Mouse (Mus musculus): Measurements from ENCODE around the gene Ranbp6. TPM values are rescaled to one million over a fixed set of nuclear protein-coding genes. Genes with fewer than 3 reads are reported as not detected.

Gene Ranbp6
- total RNA-seq (2015), result 10.9 and 11.7 TPM in 2 replicates
- 18.8 and 23.4 TPM in 2 replicates for total RNA-seq (2017)

DNA sequence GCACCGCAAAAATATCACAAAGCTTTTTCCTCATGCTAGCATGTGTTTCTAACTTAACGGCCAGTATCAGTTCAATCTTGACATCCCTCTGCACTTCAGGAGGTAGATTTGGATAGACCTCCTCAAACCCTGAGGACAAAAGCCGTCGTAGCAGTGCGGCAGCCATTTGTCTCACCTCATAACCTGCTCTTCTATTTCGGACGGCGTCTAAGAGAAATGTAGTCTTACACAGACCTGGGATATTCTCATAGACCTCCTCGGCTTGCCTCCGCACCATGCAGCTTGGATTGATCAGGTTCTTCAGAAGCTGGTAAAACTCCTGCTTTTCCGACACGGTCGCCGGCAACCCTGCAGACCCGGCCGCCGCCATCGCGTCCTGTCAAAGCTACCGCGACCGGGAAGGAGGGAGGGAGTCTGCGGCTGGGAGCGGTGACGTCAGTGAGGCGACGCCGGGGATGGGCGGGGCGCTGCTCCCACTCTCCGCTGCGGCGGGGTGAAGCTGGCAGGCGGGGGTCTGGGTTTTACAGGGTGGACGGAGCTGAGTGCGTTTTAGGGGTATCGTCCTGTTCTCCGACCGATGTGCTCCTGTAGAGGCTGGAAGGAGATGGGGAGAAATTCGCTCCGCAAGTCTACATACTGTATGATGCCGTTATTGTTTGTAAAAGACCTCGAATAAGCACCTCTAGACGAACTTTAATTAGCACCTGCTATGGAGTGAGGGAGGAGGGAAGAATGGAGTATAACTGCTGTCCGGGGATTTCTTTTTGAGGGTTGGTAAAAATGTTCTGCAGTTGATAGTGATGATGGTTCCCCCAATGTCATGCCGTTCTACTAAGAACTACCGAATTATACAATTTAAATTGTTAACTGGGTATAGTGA is at the start of gene Ranbp6:
Ranbp6 (minus strand) TSS at position 394 of the 880 bp plus-strand sequence.
- ATAC-seq (replicated peaks; ENCODE audit: poor library complexity), result peak; percentile 100

- ATAC-seq (replicated peaks; ENCODE audit: poor library complexity), result no peak
Measured at GRCm38 (mm10) chr19:29860816-29861215, 48.0 kb upstream of the Ranbp6 start.

- no peak for ATAC-seq (replicated peaks; ENCODE audit: poor library complexity)
Measured at GRCm38 (mm10) chr19:29857267-29857666, 44.5 kb upstream of the Ranbp6 start.

DNA sequence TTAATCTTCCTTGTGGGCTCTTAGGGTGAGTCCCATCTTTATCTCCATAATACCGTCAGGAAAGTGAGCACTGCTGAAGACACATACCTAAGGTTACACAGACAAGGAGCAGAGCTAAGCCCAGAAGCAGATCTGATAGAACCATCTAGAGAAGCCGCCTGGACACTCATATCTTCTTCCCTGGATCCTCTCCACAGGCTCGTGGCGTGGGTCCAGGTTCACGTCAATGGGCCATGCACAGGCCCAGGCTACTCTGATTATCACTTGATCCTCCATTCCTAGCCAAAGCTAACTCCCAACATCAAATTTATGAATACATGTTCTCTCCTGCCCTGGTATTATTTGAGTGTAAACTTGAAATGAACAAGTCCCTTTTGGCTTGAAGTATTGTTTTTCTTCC is 40.9 kb upstream of the Ranbp6 start:
- no peak for ATAC-seq (replicated peaks; ENCODE audit: poor library complexity)

DNA sequence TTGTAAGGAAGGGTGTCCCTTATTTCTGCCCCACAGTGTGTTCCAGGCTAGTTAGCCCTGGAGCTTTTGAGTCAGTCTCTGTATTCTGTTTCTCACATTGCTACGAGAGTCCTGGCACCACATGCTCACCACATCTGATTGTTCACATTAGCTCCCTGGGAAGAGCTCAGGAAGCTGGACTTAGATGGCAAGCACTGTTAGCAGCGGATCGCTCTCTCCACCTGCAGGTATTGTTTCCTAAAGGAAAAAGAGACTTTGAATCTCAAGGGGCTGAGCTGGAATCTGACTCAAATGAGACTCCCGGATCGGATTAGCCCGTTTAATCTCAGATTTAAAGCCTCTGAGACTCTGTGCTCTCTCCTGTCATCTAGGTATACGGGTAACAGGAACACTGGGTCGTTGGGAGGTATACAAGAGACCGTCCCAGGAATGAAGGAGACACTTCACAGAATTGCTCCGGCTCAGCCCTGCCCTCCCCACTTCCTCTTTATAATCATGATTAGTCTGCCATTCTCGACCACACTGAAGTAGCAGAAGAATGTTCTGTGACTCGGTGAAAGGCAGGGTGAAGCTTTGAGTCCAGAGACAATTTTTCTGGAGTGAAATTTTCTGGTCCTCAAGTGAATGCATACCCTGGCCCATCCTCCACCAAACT is 38.4 kb upstream of the Ranbp6 start:
- peak; percentile 46; the same call in 1 of the 2 replicates for ATAC-seq (replicated peaks; ENCODE audit: poor library complexity)

- ATAC-seq (replicated peaks; ENCODE audit: poor library complexity), result peak; percentile 65
Measured at GRCm38 (mm10) chr19:29849924-29850551, 37.3 kb upstream of the Ranbp6 start.

DNA sequence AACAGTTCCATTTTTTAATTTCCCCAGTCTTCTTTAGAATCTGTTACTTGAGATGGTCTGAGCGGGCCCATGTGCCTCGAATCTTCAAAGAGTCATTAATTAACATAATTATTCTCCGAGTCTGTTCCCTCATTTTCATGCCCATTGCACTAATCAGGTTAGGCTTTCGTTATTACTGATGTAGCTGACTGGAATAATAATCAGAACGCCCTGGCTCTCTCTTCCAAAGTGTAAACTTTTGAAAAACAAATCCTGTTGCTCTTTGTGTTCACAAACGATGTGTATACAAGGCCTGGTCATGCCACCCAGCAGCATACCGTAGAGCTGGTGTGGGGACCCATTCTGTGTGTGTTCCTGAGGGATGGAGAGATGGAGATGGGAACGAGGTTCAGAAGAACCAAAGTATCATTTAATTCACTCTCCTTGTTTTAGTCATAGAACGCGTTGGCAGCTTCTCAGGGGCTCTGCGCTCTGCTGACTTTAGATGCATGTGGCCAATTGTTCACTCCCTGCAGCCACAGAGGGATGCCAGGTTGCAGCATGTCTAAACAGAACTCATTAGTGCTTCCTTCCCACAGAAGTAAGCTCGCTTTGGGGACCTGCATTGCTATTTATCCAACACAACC is 31.4 kb upstream of the Ranbp6 start:
- no peak for ATAC-seq (replicated peaks; ENCODE audit: poor library complexity)

DNA sequence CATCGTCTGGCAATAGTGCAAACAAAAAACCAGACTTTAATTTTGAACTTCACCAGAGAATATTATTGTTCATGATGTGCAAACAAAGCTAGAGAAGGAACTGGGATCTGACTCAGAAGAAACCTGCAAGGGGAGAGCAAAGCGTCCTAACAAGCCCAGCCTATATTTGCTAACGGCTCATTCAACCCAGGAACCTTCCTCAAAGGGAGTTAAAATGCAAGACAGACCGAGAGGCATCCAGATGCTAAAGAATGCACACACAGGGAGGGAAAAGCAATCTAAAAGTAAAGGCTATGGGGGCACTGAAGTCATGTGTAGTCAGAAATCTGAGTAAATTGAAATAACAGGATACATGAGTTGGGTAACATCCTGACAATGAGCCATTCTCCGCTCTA is 30.9 kb upstream of the Ranbp6 start:
- no peak for ATAC-seq (replicated peaks; ENCODE audit: poor library complexity)

- ATAC-seq (replicated peaks; ENCODE audit: poor library complexity), result no peak
Measured at GRCm38 (mm10) chr19:29842973-29843372, 30.2 kb upstream of the Ranbp6 start.

DNA sequence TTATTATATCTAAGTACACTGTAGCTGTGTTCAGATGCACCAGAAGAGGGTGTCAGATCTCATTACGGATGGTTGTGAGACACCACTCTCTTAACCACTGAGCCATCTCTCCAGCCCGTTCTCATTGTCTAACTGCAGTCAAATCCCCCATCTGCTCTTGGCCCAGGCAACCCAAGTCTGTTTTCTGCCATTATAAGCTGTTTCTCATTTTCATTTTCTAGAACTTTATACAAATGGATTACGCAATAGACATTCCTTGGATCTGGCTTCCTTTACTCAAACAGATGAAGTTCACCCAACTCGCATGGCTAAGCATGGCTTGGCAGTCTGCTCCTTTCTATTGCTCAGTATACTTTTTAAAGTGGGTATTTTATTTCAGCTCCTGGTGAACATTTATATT is 27.9 kb upstream of the Ranbp6 start:
- ATAC-seq (replicated peaks; ENCODE audit: poor library complexity), result no peak

GRCm38 (mm10) chr19:29838636-29839135 is 25.9 kb upstream of the Ranbp6 start:
- no peak for ATAC-seq (replicated peaks; ENCODE audit: poor library complexity)

GRCm38 (mm10) chr19:29838171-29838570 is 25.4 kb upstream of the Ranbp6 start:
- ATAC-seq (replicated peaks; ENCODE audit: poor library complexity), result no peak

GRCm38 (mm10) chr19:29835364-29836034 is 22.7 kb upstream of the Ranbp6 start:
- no peak for ATAC-seq (replicated peaks; ENCODE audit: poor library complexity)

DNA sequence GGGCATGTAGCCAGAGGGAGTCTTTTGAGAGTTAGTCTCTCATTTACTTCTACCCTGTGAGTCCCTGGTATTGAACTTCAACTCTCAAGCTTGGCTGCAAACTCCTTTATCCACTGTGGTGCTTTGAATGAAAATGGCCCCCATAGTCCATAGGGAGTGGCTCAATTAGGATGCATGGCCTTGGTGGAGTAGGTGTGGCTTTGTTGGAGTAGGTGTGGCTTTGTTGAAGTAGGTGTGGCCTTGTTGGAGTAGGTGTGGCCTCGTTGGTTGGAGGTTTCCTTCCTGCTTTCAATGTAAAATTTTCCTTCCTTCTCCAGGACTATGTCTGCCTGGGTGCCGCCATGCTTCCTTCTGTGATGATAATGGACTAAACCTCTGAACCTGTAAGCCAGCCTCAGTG is 18.1 kb upstream of the Ranbp6 start:
- no peak for ATAC-seq (replicated peaks; ENCODE audit: poor library complexity)

DNA sequence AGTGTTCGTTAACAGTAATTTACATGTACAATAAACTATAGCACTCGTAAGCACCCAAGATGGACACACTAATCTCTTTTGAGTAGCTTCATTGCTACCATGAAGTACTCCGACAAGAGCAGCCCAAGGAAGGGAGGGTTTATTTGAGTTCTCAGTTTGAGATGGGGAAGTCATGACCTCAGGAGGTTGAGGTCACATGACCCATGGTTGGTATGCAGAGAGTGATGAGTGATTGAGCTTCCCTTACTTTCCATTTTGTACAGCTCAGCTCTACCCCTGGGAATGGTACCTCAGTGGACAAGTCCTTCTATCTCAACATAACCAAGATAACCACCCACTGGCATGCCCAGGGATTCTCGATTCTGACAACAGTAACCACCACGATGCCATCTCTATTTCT is 15.8 kb upstream of the Ranbp6 start:
- 0 out of 2 replicates have a peak, but pooled peaks have one; percentile 24 for ATAC-seq (replicated peaks; ENCODE audit: poor library complexity)

DNA sequence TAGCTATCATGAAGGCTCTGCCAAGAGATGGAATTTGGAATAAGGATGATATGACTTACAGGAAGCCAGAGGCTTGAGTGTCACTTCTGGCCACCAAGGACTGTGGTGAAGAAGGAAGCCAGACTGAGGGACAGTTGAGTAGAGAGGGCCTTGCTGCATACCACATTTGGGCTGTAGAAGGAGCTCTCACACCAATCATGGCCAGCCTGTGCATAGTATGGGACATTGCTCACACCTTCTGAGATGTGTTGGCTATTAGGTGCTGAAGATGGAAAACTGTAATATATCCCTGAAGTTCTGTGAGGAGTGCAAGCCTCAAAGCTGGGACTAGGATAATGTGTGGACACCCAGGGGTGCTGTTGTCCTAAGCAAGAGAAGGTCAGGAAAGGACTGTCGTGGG is 13.9 kb upstream of the Ranbp6 start:
- peak; percentile 67 for ATAC-seq (replicated peaks; ENCODE audit: poor library complexity)

- ATAC-seq (replicated peaks; ENCODE audit: poor library complexity), result no peak; the same call in 1 of the 2 replicates
Measured at GRCm38 (mm10) chr19:29825003-29825402, 12.2 kb upstream of the Ranbp6 start.

GRCm38 (mm10) chr19:29824034-29824700 is 11.4 kb upstream of the Ranbp6 start:
- ATAC-seq (replicated peaks; ENCODE audit: poor library complexity), result peak; percentile 92

DNA sequence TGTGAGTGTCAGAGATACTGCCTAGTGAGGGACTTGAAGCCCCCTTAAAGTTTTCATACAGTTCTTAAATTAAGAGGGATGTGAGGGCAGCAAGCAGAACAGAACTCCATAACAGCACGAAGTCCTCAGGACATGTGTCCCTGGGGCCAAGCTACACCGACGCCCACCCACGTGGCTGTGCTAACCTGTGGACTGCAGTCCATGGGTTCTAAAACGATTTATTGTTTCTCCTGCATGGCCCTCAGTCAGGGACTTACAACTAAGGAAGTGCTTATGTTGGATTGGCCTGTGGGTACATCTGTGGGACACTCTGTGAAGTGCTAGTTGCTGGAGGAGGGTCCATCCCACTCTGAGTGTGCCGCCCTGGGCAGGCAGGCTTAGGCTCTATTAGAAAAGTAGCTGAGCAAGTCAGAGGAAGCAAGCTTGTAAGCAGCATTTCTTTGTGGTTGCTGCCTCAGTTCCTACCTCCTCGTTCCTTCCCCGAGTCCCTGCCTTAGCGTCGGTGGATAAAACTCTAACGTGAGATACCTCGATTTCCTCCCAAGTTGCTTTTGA is 10.8 kb upstream of the Ranbp6 start:
- ATAC-seq (replicated peaks; ENCODE audit: poor library complexity), result no peak

- ATAC-seq (replicated peaks; ENCODE audit: poor library complexity), result peak; percentile 86
Measured at GRCm38 (mm10) chr19:29820966-29821365, 8.2 kb upstream of the Ranbp6 start.

All from megakaryocyte progenitor cell, adult 5-6 weeks (primary cell).